Mouse (Mus musculus) forebrain, embryonic 12.5 days (tissue): ENCODE results near the gene Glcci1. TPM values are rescaled to one million over a fixed set of nuclear protein-coding genes. Genes with fewer than 3 reads are reported as not detected.

Experiments used
- ATAC-seq: fragments of 200-750 bp; cut with Nextera tagmentation; 2 replicates; pipeline ENCODE4 v1.8.0; 2017; ENCODE audit warnings: moderate TSS enrichment; ENCODE audit not compliant: low FRiP score
- H3K27ac ChIP-seq: fragments of 300-500 bp; sonication (generic); 2 replicates; pipeline ENCODE4 v1.5.1; 2016; ENCODE audit warnings: mild to moderate bottlenecking
- H3K27me3 ChIP-seq: fragments of 300-500 bp; sonication (generic); 2 replicates; pipeline ENCODE4 v1.6.1; 2016; ENCODE audit warnings: mild to moderate bottlenecking
- H3K36me3 ChIP-seq: fragments of 300-500 bp; sonication (generic); replicated peaks from 2 replicates; pipeline ENCODE4 v1.6.1; 2016; ENCODE audit warnings: mild to moderate bottlenecking
- H3K4me1 ChIP-seq: fragments of 300-500 bp; sonication (generic); 2 replicates; pipeline ENCODE4 v1.6.1; 2016
- H3K4me2 ChIP-seq: fragments of 300-500 bp; sonication (generic); 2 replicates; pipeline ENCODE4 v1.6.1; 2016; ENCODE audit warnings: mild to moderate bottlenecking, moderate library complexity
- H3K4me3 ChIP-seq: fragments of 300-500 bp; sonication (generic); replicated peaks from 2 replicates; pipeline ENCODE4 v1.5.1; 2016; ENCODE audit warnings: mild to moderate bottlenecking
- H3K9ac ChIP-seq: fragments of 300-500 bp; sonication (generic); 2 replicates; pipeline ENCODE4 v1.6.1; 2016; ENCODE audit warnings: mild to moderate bottlenecking
- H3K9me3 ChIP-seq: fragments of 300-500 bp; sonication (generic); 2 replicates; pipeline ENCODE4 v1.6.1; 2016
- WGBS: fragments of 180-500 bp; shearing (Covaris S2); methylation state at CpG from one replicate; pipeline ENCODE4 v1.1.7; 2016; 5-methylcytosine and 5-hydroxymethylcytosine counted together
- polyA plus RNA-seq: library from polyadenylated mRNA; unstranded; fragments of >200 nt; fragmentation: Nextera tagmentation; extraction: Ambion mirVana; gene quantifications from 2 replicates; pipeline ENCODE4 v1.2.1, GENCODE M21; 2016

The Glcci1 gene
- polyA plus RNA-seq, 1 experiment from 2014 or later, result 18.8 TPM

GRCm38 (mm10) chr6:8484437-8485275 lies 24.7 kb upstream of the Glcci1 start:
- 93% methylated on average over 17 of the region's 17 CpGs for WGBS
- Histone ChIP-seq H3K36me3 (no peaks in the 10 kb centered on the region), H3K4me1 (peaks cover 15% of the 10 kb centered on the region)

GRCm38 (mm10) chr6:8485414-8486175 lies 23.8 kb upstream of the Glcci1 start:
- no peak overlapping the region for H3K9ac ChIP-seq
- no peak for ATAC-seq
- H3K4me1 ChIP-seq, result peaks cover 15% of the 10 kb centered on the region
- no peak overlapping the region for H3K4me3 ChIP-seq
- H3K27me3 ChIP-seq, result no peaks in the 10 kb centered on the region
- no peak overlapping the region for H3K4me2 ChIP-seq
- no peak overlapping the region for H3K27ac ChIP-seq
- 94% methylated on average over 16 of the region's 16 CpGs for WGBS
- no peaks in the 10 kb centered on the region for H3K36me3 ChIP-seq
- H3K9me3 ChIP-seq, result no peaks in the 10 kb centered on the region

More at GRCm38 (mm10) chr6:8484437-8485275, 24.7 kb upstream of the Glcci1 start:
- no peak for ATAC-seq
- Histone ChIP-seq H3K9ac (no peak overlapping the region), H3K27ac (no peak overlapping the region), H3K4me2 (no peak overlapping the region), H3K27me3 (no peaks in the 10 kb centered on the region), H3K9me3 (no peaks in the 10 kb centered on the region), H3K4me3 (no peak overlapping the region)

- peaks cover 15% of the 10 kb centered on the region for H3K4me1 ChIP-seq
- H3K36me3 ChIP-seq, result no peaks in the 10 kb centered on the region
- 69% methylated on average over 17 of the region's 17 CpGs for WGBS
- no peaks in the 10 kb centered on the region for H3K9me3 ChIP-seq
- no peak overlapping the region for H3K27ac ChIP-seq
- H3K4me3 ChIP-seq, result no peak overlapping the region
- H3K9ac ChIP-seq, result no peak overlapping the region
- ATAC-seq, result no peak
- H3K27me3 ChIP-seq, result no peaks in the 10 kb centered on the region
- no peak overlapping the region for H3K4me2 ChIP-seq
Measured at GRCm38 (mm10) chr6:8486391-8487043, 22.9 kb upstream of the Glcci1 start.

GRCm38 (mm10) chr6:8487044-8487853 lies 22.2 kb upstream of the Glcci1 start:
- H3K4me1 ChIP-seq, result peaks cover 15% of the 10 kb centered on the region

GRCm38 (mm10) chr6:8488249-8488648 lies 21.2 kb upstream of the Glcci1 start:
- no peak overlapping the region for H3K27ac ChIP-seq
- 65% methylated on average over 5 of the region's 5 CpGs for WGBS
- no peak overlapping the region for H3K9ac ChIP-seq
- peaks cover 15% of the 10 kb centered on the region for H3K4me1 ChIP-seq
- no peak overlapping the region for H3K4me2 ChIP-seq
- ATAC-seq, result no peak
- H3K27me3 ChIP-seq, result no peaks in the 10 kb centered on the region
- H3K9me3 ChIP-seq, result no peaks in the 10 kb centered on the region
- H3K36me3 ChIP-seq, result no peaks in the 10 kb centered on the region
- no peak overlapping the region for H3K4me3 ChIP-seq

More at GRCm38 (mm10) chr6:8487044-8487853, 22.2 kb upstream of the Glcci1 start:
- no peak overlapping the region for H3K4me2 ChIP-seq
- no peaks in the 10 kb centered on the region for H3K36me3 ChIP-seq
- H3K4me3 ChIP-seq, result no peak overlapping the region
- H3K27me3 ChIP-seq, result no peaks in the 10 kb centered on the region
- no peak for ATAC-seq
- 35% methylated on average over 20 of the region's 20 CpGs for WGBS
- no peak overlapping the region for H3K27ac ChIP-seq
- H3K9me3 ChIP-seq, result no peaks in the 10 kb centered on the region
- no peak overlapping the region for H3K9ac ChIP-seq

GRCm38 (mm10) chr6:8489266-8489665 lies 20.1 kb upstream of the Glcci1 start:
- Histone ChIP-seq H3K4me2 (no peak overlapping the region), H3K9ac (no peak overlapping the region), H3K36me3 (no peaks in the 10 kb centered on the region), H3K27ac (no peak overlapping the region), H3K9me3 (no peaks in the 10 kb centered on the region), H3K27me3 (no peaks in the 10 kb centered on the region), H3K4me3 (no peak overlapping the region), H3K4me1 (peaks cover 15% of the 10 kb centered on the region)
- WGBS, result 72% methylated on average over 7 of the region's 7 CpGs
- no peak for ATAC-seq

GRCm38 (mm10) chr6:8489938-8490585 lies 19.3 kb upstream of the Glcci1 start:
- H3K4me1 ChIP-seq, result peaks cover 15% of the 10 kb centered on the region
- ATAC-seq, result no peak
- H3K27me3 ChIP-seq, result no peaks in the 10 kb centered on the region
- no peak overlapping the region for H3K9ac ChIP-seq
- H3K4me2 ChIP-seq, result no peak overlapping the region
- WGBS, result 82% methylated on average over 1 of the region's 1 CpGs
- no peaks in the 10 kb centered on the region for H3K36me3 ChIP-seq
- H3K4me3 ChIP-seq, result no peak overlapping the region
- no peaks in the 10 kb centered on the region for H3K9me3 ChIP-seq
- H3K27ac ChIP-seq, result no peak overlapping the region

- no peak overlapping the region for H3K4me3 ChIP-seq
- no peak overlapping the region for H3K9ac ChIP-seq
- peaks cover 5% of the 10 kb centered on the region for H3K4me1 ChIP-seq
- no peak overlapping the region for H3K27ac ChIP-seq
- no peaks in the 10 kb centered on the region for H3K36me3 ChIP-seq
- no peak overlapping the region for H3K4me2 ChIP-seq
- ATAC-seq, result no peak
- 93% methylated on average over 3 of the region's 3 CpGs for WGBS
- H3K27me3 ChIP-seq, result no peaks in the 10 kb centered on the region
- H3K9me3 ChIP-seq, result no peaks in the 10 kb centered on the region
Measured at GRCm38 (mm10) chr6:8492248-8492647, 17.2 kb upstream of the Glcci1 start.

DNA sequence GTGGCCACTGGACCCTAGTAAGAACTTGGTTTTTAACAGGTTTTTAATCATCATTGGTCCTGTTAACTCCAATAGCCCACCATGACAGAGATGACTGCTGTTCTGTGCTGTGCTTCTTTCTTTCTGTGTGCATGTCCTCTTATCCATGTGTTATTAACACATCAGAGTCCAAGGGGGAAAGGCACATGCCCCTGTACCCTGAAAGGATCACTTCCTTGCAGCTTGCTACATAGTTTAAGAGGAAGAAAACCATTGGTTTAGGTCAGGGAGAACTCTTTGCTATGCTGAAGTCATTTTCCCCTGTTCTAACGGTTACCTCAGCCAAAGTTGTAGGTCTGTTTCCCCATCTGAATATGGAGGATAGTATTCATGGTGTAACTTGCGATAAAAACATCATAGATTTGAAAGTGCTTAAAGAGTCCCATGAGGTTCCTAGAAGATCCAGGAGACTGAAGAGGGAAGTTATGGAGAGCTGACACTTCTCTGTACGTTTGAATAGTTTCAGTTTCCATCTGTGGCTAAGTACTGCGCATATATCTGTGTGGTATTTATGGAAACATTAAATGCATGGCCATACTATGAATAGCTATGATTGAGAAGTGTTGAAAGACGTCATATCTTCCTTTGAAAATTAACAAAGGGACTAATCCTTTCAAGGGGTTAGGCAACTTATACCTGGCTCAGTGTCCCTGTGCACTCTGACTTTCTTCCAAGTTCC lies 14.1 kb upstream of the Glcci1 start:
- no peak for ATAC-seq
- Histone ChIP-seq H3K27me3 (no peaks in the 10 kb centered on the region), H3K27ac (no peak overlapping the region), H3K9me3 (no peaks in the 10 kb centered on the region), H3K4me1 (no peaks in the 10 kb centered on the region), H3K4me3 (no peak overlapping the region), H3K4me2 (no peak overlapping the region), H3K9ac (no peak overlapping the region), H3K36me3 (no peaks in the 10 kb centered on the region)
- 88% methylated on average over 5 of the region's 5 CpGs for WGBS

DNA sequence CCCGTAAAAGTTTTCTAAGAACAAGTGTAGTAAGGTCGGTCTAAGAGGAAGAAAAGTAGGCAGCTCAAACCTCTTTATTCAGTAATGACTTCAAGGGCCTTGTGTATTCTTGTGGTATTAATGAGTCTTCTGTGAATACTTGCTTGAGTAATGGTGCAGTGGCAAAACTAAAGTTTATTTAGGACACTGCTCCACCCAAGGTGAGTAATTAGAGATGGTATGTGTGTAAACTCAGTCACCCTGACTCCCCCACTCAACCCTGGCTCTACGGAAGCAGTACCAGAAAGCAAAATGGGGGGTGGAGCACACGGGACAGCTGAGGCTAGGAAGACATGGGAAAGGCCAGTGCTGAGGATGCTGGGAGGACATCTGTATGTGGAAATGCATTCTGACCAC lies 13.6 kb upstream of the Glcci1 start:
- no peaks in the 10 kb centered on the region for H3K27me3 ChIP-seq
- no peaks in the 10 kb centered on the region for H3K4me1 ChIP-seq
- H3K4me3 ChIP-seq, result no peak overlapping the region
- no peaks in the 10 kb centered on the region for H3K9me3 ChIP-seq
- H3K4me2 ChIP-seq, result no peak overlapping the region
- H3K27ac ChIP-seq, result no peak overlapping the region
- no peak overlapping the region for H3K9ac ChIP-seq
- ATAC-seq, result no peak
- no peaks in the 10 kb centered on the region for H3K36me3 ChIP-seq
- 72% methylated on average over 4 of the region's 4 CpGs for WGBS

GRCm38 (mm10) chr6:8497234-8497867 lies 12.0 kb upstream of the Glcci1 start:
- no peaks in the 10 kb centered on the region for H3K36me3 ChIP-seq
- no peak overlapping the region for H3K27ac ChIP-seq
- no peaks in the 10 kb centered on the region for H3K9me3 ChIP-seq
- no peak overlapping the region for H3K4me3 ChIP-seq
- no peaks in the 10 kb centered on the region for H3K27me3 ChIP-seq
- H3K9ac ChIP-seq, result no peak overlapping the region
- no peak for ATAC-seq
- 83% methylated on average over 6 of the region's 6 CpGs for WGBS
- no peaks in the 10 kb centered on the region for H3K4me1 ChIP-seq
- no peak overlapping the region for H3K4me2 ChIP-seq
